Mouse (Mus musculus): ENCODE data around the gene Napb. TPM values are rescaled to one million over a fixed set of nuclear protein-coding genes. Genes with fewer than 3 reads are reported as not detected.
"Not testable (repeated sequence)": the region's sequence is repeated elsewhere in the genome, so short reads cannot be mapped to it uniquely, and the experiment has no call there.

The Napb gene
- 1 to 10 TPM; 5.6 to 6.0 TPM for total RNA-seq (2021)
- long read RNA-seq, experiment 1, partial matches to known transcripts, result 0 of 1 reads
- long read RNA-seq, experiment 1, other reads (novel, unspliced or antisense), result 1 of 1 reads
- long read RNA-seq, experiment 2, full-length matches to known transcripts, result 3 of 7 reads
- long read RNA-seq, experiment 2, partial matches to known transcripts, result 2 of 7 reads
- long read RNA-seq, experiment 2, other reads (novel, unspliced or antisense), result 2 of 7 reads

GRCm38 (mm10) chr2:148732327-148733000, at the start of gene Napb:
Gene Napb (minus strand): TSS chr2:148732467.
- DNase-seq (ENCODE audit: low spot score in 2 of 2), result peak; percentile 88 to 91

GRCm38 (mm10) chr2:148781709-148782108, 49.4 kb upstream of the Napb start, which contains the start of gene 8030411F24Rik:
Gene 8030411F24Rik (plus strand): TSS chr2:148782009.
- DNase-seq (ENCODE audit: low spot score in 2 of 2), result no peak

- not testable (repeated sequence) for DNase-seq (ENCODE audit: low spot score in 2 of 2)
Observed at GRCm38 (mm10) chr2:148771397-148771796, 39.1 kb upstream of the Napb start, which contains the start of gene Cst11. Gene Cst11 (minus strand): TSS chr2:148771497.

- no peak for DNase-seq (ENCODE audit: low spot score in 2 of 2)
Observed at GRCm38 (mm10) chr2:148763648-148764388, 31.6 kb upstream of the Napb start.

GRCm38 (mm10) chr2:148754310-148754846, 22.1 kb upstream of the Napb start:
- no peak for DNase-seq (ENCODE audit: low spot score in 2 of 2)

GRCm38 (mm10) chr2:148751893-148752813, 19.9 kb upstream of the Napb start:
- peak; percentile 53 to 66 for DNase-seq (ENCODE audit: low spot score in 2 of 2)

- DNase-seq (ENCODE audit: low spot score in 2 of 2), result no peak
Observed at GRCm38 (mm10) chr2:148750058-148750457, 17.8 kb upstream of the Napb start, which contains the start of gene Cstl1. Gene Cstl1 (plus strand): TSS chr2:148750358.

GRCm38 (mm10) chr2:148743846-148744407, 11.7 kb upstream of the Napb start:
- no peak for DNase-seq (ENCODE audit: low spot score in 2 of 2)

GRCm38 (mm10) chr2:148743001-148743400, 10.7 kb upstream of the Napb start:
- DNase-seq (ENCODE audit: low spot score in 2 of 2), result no peak

- peak; percentile 31 to 46 for DNase-seq (ENCODE audit: low spot score in 2 of 2)
Observed at GRCm38 (mm10) chr2:148731614-148732326, 497 bp downstream of the Napb start.

- DNase-seq (ENCODE audit: low spot score in 2 of 2), result no peak
Observed at GRCm38 (mm10) chr2:148719271-148719995, 12.8 kb downstream of the Napb start.

GRCm38 (mm10) chr2:148717072-148717471, 15.2 kb downstream of the Napb start:
- no peak for DNase-seq (ENCODE audit: low spot score in 2 of 2)

- no peak for DNase-seq (ENCODE audit: low spot score in 2 of 2)
Observed at GRCm38 (mm10) chr2:148712326-148712725, 19.9 kb downstream of the Napb start.

GRCm38 (mm10) chr2:148707202-148707530, 25.1 kb downstream of the Napb start:
- no peak for DNase-seq (ENCODE audit: low spot score in 2 of 2)

GRCm38 (mm10) chr2:148706409-148707201, 25.7 kb downstream of the Napb start:
- DNase-seq (ENCODE audit: low spot score in 2 of 2), result no peak

GRCm38 (mm10) chr2:148698571-148698970, 33.7 kb downstream of the Napb start:
- no peak for DNase-seq (ENCODE audit: low spot score in 2 of 2)

GRCm38 (mm10) chr2:148690781-148691180, 41.5 kb downstream of the Napb start:
- no peak for DNase-seq (ENCODE audit: low spot score in 2 of 2)

GRCm38 (mm10) chr2:148690291-148690690, 42.0 kb downstream of the Napb start:
- no peak for DNase-seq (ENCODE audit: low spot score in 2 of 2)

All from adrenal gland, adult 18-20 months (tissue).